Mouse (Mus musculus) neutrophil, adult 83 days (primary cell): ENCODE measurements around the gene Vwde. TPM values are rescaled to one million over a fixed set of nuclear protein-coding genes. Genes with fewer than 3 reads are reported as not detected.

Source experiments
- total RNA-seq, 2 experiments: library from RNA; stranded (reverse); gene quantifications; one replicate each; pipeline ENCODE4 v1.2.4; 2023

Vwde gene
- total RNA-seq: not detected

DNA sequence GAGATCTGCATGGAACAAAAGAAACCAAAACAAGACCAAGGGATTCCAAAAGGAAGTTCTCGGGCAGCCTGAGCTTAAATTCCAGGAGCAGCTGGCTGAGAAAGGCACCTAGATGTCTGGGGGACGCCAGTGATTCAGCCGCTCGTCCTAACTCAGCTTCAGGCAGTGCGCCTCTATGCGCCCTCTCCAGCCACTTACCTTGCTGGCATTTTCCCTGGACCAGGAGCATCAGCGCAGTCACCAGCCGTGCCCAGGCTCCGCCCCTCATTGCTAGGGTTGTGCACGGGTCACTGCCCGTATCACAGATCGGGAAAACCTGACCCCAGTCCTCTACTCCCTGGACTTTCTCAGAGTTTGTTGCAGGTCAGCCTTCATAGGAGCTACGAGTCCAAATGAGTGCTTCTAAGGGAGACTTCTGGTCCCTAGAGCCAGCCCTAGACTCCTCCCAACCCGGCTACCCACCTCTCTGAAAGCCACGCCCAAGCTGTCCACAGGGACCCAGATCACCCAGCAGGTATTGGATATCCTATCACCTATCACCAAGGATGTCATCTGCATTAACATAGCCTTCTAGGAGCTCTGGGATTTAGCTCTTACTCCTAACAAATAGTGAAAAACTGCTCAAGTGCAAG lies at the start of gene Vwde:
Gene Vwde (minus strand): TSS at position 370 of the 632 bp plus-strand sequence.

Other genes with a start within 250 kb of the Vwde start
- 10 to 100 TPM; 21.9 to 24.2 TPM for gene Tmem106b, start 155.2 kb downstream of the Vwde start, total RNA-seq